Mouse (Mus musculus): ENCODE results near the gene Slf2.

DNA sequence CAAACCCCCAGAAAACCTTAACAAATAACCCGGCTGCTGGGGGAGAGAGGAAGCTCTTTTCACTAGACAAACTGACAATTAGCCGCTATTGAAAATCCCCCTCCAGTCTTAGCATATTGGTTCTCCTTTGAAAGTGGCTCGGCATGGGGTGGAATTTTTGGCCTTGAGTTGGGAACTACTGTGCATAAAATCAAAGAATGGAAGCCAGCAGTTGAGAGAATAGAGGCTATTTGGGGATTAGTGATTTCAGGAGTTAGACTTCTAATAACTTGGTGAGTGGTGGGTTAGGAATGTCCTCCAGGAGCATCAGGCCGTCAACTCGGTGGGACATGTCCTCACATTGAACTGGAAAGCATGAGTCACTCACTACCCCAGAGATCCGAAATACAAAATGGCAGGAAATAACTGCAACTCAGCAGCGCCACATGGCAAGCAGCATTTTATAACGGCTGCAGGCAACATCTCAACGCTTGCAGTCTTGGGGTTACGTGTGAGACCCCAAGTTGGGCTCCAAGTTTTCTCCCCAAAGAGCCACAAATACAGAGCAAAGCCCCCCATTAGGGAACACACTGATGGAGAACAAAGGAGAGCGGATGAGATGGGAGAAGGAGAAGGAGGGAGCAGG is 22.0 kb upstream of the Slf2 start:
- TF ChIP-seq GATA1 (IDR thresholded peaks at IDR 0.05; ENCODE audit: borderline replicate concordance, low read length) (no peak), FLI1 (IDR thresholded peaks at IDR 0.05; ENCODE audit: low read length) (no peak)

Measured in megakaryocyte, embryonic 14.5 days (primary cell).